Mouse (Mus musculus) thymus, adult 2 months (tissue): ENCODE measurements around the gene Tmem258.

Experiments
- CTCF ChIP-seq: fragments of 200-500 bp; IDR thresholded peaks from 2 replicates; pipeline ENCODE4 v1.5.1; 2012; ENCODE audit warnings: mild to moderate bottlenecking, control low read depth, low read length, moderate library complexity, borderline replicate concordance; ENCODE audit not compliant: control insufficient read depth, poor library complexity, insufficient read depth; ENCODE audit errors: extremely low read depth
- POLR2A ChIP-seq: fragments of 200-500 bp; IDR thresholded peaks from 2 replicates; pipeline ENCODE4 v1.6.1; 2012; ENCODE audit warnings: mild to moderate bottlenecking, low read length, control low read depth, moderate library complexity; ENCODE audit not compliant: control insufficient read depth, poor library complexity, insufficient read depth; ENCODE audit errors: extremely low read depth

DNA sequence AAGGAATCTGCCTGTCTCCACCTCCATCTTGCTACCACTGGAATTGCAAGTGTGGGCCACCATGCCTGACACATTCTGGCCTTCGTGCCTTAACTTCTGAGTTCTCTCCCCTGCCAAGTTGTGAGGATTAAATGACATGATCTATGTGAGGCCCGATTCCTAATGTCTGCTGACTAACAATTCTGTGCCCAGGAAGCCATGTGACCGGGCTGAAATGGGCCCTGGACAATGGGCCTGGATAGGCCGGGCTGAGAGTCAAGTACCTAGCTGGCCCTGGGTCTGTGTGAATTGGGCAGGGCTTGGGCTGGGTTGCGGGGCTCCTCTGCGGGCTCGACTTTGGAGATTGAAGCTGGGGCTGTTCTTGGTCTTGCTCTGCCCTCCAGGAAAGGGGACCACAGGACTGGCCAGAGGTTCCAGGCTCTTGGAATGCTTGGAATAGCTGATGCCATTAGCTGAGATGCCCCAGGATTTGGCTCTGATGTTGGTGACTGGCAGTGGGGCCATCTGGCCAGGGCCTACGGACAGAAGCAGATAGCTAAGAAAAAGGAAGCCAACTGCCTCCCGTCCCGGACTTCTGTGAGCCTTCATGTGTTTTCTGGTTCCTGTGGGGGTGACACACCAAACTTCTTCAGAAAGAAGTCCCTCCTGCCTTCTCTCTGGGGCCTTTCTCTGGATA lies 10.1 kb downstream of the Tmem258 start:
- TF ChIP-seq CTCF (no peak), POLR2A (no peak)
